Mouse (Mus musculus) cerebellum, adult 2 months (tissue): ENCODE measurements around the gene Nyap1. TPM values are rescaled to one million over a fixed set of nuclear protein-coding genes. Genes with fewer than 3 reads are reported as not detected.

ENCODE experiments used
- DNase-seq, 2 experiments: peaks; one replicate each; pipeline ENCODE4 v3.0.0; 2021
- H3K27ac ChIP-seq: fragments of 200-500 bp; 2 replicates; pipeline ENCODE4 v1.5.1; 2012; ENCODE audit warnings: low read length, control low read depth, inconsistent platforms; ENCODE audit not compliant: insufficient read depth
- H3K27me3 ChIP-seq: fragments of 200-500 bp; 2 replicates; pipeline ENCODE4 v1.6.1; 2012; ENCODE audit warnings: inconsistent platforms, mild to moderate bottlenecking, low read length, moderate library complexity; ENCODE audit not compliant: control insufficient read depth, insufficient read depth
- H3K4me1 ChIP-seq: fragments of 200-500 bp; 2 replicates; pipeline ENCODE4 v1.6.1; 2011; ENCODE audit warnings: low read length; ENCODE audit not compliant: control insufficient read depth, insufficient read depth
- H3K4me3 ChIP-seq: fragments of 200-500 bp; replicated peaks from 2 replicates; pipeline ENCODE3; 2011; ENCODE audit warnings: mild to moderate bottlenecking, low read depth, low read length, control low read depth; ENCODE audit not compliant: insufficient read depth
- CTCF ChIP-seq: fragments of 200-500 bp; IDR thresholded peaks from 2 replicates; pipeline ENCODE4 v1.5.1; 2011; ENCODE audit warnings: low read depth, mild to moderate bottlenecking, control low read depth, low read length, moderate library complexity, borderline replicate concordance; ENCODE audit not compliant: insufficient read depth
- POLR2A ChIP-seq: fragments of 200-500 bp; IDR thresholded peaks from 2 replicates; pipeline ENCODE4 v1.6.1; 2011; ENCODE audit warnings: low read length, control low read depth, borderline replicate concordance; ENCODE audit not compliant: insufficient read depth
- WGBS: fragments of 180-500 bp; shearing (Covaris S2); methylation state at CpG from one replicate; pipeline ENCODE4 v1.1.7; 2018; 5-methylcytosine and 5-hydroxymethylcytosine counted together
- polyA plus RNA-seq: library from polyadenylated mRNA; depleted of rRNA; stranded (reverse); fragments of >200 nt; gene quantifications from 2 replicates; pipeline ENCODE4 v1.2.3, GENCODE M21; 2012

Nyap1 gene
- polyA plus RNA-seq, 1 experiment = 60.7 TPM

DNA sequence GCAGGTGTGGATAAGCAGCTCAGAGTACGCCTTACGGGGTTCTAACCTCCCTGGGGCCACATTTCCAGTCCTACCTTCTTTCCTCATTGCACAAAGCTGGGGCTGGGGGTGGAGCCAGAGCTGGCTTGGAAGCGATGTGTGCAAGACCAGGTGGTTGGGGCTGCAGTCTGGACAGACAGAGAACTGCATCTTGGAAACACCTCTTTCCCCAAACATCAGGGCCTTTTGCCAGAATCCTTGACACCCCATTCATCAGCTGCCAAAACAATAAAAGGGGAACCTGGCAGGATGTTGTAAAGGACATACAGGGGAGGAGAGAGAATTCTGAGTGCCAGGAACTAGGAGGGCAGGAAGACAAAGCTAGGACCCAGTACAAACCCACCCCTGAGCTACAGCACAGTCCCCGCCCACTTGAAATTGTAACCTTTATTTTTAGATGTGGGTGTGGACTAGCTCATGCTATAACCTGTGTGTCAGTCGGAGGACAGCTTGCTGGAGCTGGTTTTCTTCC is 35.1 kb upstream of the Nyap1 start:
- TF ChIP-seq POLR2A = no peak
- no peak for TF ChIP-seq CTCF
- DNase-seq = no peak
- Histone ChIP-seq H3K4me1 (no peaks in the 10 kb centered on the region), H3K4me3 (no peak overlapping the region), H3K27me3 (no peaks in the 10 kb centered on the region), H3K27ac (no peak overlapping the region)
- WGBS = 35% methylated on average over 5 of the region's 5 CpGs

DNA sequence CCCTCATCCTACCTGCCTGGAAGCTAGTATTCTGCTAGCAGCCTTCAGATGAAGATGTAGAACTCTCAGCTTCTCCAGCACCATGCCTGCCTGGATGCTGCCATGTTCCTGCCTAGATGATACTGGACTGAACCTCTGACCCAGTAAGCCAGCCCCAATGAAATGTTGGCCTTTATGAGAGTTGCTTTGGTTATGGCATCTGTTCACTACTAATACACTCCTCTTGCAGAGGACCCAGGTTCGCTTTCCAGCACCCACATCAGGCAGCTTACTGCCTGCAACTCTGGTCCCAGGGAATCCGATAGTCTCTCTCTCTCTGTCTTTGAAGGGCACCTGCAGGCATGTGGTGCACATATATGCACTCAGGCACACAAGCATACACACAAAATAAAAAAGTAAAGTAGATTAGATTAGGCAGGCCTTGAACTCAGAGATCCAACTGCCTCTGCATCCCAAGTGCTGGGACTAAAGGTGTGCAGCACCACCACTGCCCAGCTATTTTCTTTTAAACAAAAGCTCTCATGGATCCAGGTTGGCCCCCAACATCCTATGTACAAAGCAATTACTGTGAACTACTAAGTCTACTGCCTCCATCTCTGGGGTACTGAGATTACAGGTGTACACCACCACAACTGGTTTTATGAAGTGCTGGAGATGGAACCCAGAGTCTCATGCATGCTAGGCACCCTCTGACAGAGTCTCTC is 34.3 kb upstream of the Nyap1 start:
- TF ChIP-seq POLR2A (no peak), CTCF (no peak)
- no peak for DNase-seq
- 91% methylated on average over 2 of the region's 2 CpGs for WGBS
- Histone ChIP-seq H3K27me3 (no peaks in the 10 kb centered on the region), H3K4me1 (no peaks in the 10 kb centered on the region), H3K27ac (no peak overlapping the region), H3K4me3 (no peak overlapping the region)

DNA sequence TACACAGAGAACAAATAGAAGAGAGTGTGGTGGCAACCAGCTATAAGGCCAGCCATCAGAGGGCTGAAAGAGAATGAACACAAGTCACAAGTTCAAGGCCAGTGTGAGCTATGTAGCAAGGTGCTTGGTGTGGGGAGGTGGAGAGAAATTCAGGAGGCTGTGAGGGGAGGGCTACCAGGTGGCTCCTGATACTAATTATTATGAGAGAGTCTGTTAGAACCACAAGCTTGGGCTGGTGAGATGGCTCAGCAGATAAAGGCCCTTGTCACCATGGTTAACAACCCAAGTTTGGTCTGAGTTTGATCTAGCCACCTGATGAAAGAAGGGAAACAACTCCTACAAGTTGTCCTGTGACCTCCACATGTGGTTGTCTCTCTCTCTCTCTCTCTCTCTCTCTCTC is 31.3 kb upstream of the Nyap1 start:
- peak in 1 of 2 experiments; percentile 3 for DNase-seq
- no peak overlapping the region for H3K27ac ChIP-seq
- H3K4me1 ChIP-seq = no peaks in the 10 kb centered on the region
- TF ChIP-seq POLR2A (no peak), CTCF (no peak)
- H3K4me3 ChIP-seq = no peak overlapping the region
- no peaks in the 10 kb centered on the region for H3K27me3 ChIP-seq

DNA sequence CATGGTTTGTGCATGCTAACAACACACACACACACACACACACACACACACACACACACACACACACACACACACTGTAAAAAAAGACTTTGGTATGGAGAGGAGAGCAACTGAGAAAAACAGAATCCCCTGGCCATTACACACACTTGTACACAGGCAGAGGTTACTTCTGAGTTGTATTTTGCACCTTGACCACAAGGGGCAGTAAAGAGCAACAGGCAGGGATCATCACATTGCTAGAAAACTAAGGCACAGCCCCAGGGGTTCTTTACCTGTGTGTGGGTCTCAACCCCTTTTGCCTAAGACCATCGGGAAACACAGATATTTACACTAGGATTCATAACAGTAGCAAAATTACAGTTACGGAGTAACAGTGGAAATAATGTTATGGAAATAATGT is 29.3 kb upstream of the Nyap1 start:
- no peaks in the 10 kb centered on the region for H3K4me1 ChIP-seq
- TF ChIP-seq POLR2A (no peak), CTCF (peak; percentile 72; the same call in 1 of the 2 replicates)
- H3K27ac ChIP-seq = no peak overlapping the region
- WGBS = 40% methylated on average over 2 of the region's 2 CpGs
- no peaks in the 10 kb centered on the region for H3K27me3 ChIP-seq
- DNase-seq = no peak
- H3K4me3 ChIP-seq = no peak overlapping the region

DNA sequence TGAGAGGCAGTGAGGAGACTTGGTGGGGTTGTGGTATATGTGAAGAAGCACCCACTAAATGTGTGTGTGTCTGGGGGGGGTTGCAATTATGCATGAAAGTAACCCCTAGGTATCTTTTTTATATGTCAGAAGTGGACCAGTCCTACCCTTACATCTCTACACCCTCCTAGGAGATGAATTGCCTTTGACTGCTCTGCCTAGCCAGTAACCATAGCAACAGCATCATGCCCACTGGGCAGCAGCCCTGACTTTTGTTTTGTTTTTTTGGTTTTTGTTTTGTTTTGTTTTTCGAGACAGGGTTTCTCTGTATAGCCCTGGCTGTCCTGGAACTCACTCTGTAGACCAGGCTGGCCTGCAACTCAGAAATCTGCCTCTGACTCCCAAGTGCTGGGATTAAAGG is 27.1 kb upstream of the Nyap1 start:
- WGBS = 14% methylated on average over 1 of the region's 1 CpGs
- no peak for DNase-seq
- Histone ChIP-seq H3K27ac (no peak overlapping the region), H3K27me3 (no peaks in the 10 kb centered on the region), H3K4me1 (no peaks in the 10 kb centered on the region), H3K4me3 (no peak overlapping the region)
- TF ChIP-seq POLR2A (no peak), CTCF (no peak)

DNA sequence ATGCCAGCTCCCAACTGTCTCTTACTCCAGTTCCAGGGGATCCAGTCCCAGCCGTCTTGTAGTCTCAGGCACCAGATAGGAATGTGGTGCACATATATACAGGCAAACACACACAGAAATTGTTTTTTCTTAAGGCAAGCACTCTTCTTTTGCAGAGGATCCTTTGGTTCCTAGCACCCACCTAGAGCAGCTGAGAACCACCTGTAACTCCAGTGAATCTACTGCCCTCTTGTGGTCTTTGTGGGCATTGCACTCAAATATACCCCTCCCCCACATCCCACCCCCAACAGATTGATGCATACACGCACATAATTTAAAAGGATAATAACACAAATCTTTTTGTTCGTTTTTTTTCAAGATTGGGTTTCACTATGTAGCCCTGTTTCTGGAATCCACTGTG is 24.9 kb upstream of the Nyap1 start:
- 54% methylated on average over 3 of the region's 3 CpGs for WGBS
- DNase-seq = no peak
- H3K4me3 ChIP-seq = no peak overlapping the region
- H3K4me1 ChIP-seq = no peaks in the 10 kb centered on the region
- H3K27ac ChIP-seq = no peak overlapping the region
- TF ChIP-seq CTCF (peak; percentile 41; the same call in 1 of the 2 replicates), POLR2A (no peak)
- no peaks in the 10 kb centered on the region for H3K27me3 ChIP-seq

DNA sequence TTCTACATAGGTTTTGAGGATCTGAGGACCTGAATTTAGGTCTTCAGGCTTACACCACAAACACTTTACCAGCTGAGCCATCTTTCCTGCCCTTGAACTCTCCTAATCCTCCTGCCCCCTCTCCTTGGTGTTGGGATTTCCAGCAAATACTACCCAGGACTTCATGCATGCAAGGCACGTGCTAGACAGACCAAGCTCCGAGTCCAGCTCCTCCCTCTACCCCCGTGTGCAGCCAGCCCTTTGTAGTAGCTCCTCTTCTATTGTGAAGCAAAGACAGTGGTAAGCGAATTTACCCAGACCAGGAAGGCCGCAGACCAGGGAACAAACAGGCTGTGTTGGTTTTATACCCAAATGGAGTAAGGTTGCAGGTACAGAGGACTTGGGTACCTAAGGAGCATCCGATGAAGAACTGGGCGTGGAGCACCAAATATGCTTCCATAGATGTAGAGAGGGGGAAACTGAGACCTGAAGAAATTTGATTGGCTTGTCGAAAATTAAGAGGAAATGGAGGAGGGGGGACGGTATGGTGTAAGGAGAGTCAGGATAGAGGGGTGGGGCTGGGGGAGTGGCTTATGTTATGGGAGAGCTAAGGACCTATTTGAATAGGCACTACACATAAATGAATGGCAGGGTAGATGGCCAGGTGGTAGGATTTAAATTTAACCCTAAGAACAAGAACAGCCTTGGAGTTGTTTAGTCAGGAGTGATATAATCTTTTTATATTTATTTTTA is 23.4 kb upstream of the Nyap1 start:
- H3K27ac ChIP-seq = no peak overlapping the region
- 0 out of 2 replicates have a peak, but pooled peaks cover 2% of the 10 kb centered on the region for H3K4me1 ChIP-seq
- H3K27me3 ChIP-seq = no peaks in the 10 kb centered on the region
- no peak for DNase-seq
- TF ChIP-seq POLR2A = no peak
- no peak for TF ChIP-seq CTCF
- WGBS = 50% methylated on average over 9 of the region's 9 CpGs
- H3K4me3 ChIP-seq = no peak overlapping the region

DNA sequence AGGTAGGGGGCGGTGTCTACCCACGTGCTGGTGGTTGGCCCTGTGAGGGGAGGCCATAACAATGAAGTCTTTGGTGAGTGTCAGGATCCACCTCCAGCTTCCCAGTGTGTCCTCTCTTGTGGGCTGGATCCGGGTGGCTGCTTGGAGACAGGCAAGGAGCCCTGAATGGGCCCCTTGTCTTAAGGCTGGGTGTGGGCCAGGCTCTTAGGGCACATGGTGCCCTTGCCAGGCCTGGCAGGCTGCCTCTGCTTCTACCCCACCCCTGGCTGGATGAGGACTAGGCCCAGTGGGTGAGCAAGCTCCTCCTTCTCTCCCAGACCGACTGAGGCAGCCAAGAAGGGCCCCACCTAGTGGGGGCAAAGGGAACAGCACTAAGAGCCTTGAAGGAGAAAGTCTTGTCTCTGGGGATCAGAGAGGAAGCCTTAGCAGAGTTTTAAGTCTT is 18.6 kb upstream of the Nyap1 start:
- Histone ChIP-seq H3K27me3 (no peaks in the 10 kb centered on the region), H3K4me3 (no peak overlapping the region), H3K4me1 (peaks cover 20% of the 10 kb centered on the region), H3K27ac (no peak overlapping the region)
- peak; percentile 88 to 89 for DNase-seq
- 19% methylated on average over 4 of the region's 4 CpGs for WGBS
- peak; percentile 77 for TF ChIP-seq CTCF
- TF ChIP-seq POLR2A = no peak; the same call in 1 of the 2 replicates
